Mouse (Mus musculus): ENCODE measurements around the gene Wfdc9.
"Not testable (repeated sequence)": the region's sequence is repeated elsewhere in the genome, so short reads cannot be mapped to it uniquely, and the experiment has no call there.

The Wfdc9 gene

DNA sequence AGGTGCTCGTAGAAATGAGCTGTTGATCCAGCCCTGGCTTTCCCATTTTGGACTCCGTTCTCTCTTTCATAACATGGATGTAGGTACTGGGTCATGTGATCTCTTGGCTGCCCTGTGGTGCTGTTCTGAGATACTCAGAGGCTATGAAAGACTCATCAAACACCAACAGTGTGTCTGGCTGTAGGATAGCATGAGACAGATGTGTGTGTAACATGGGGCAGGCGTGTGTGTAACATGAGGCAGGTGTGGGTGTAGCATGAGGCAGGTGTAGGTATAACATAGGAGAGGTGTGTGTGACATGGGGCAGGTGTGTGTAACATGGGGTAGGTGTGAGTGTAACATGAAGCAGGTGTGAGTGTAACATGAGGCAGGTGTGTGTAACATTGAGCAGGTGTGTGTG lies 41.0 kb downstream of the Wfdc9 start:
- DNase-seq = no peak

DNA sequence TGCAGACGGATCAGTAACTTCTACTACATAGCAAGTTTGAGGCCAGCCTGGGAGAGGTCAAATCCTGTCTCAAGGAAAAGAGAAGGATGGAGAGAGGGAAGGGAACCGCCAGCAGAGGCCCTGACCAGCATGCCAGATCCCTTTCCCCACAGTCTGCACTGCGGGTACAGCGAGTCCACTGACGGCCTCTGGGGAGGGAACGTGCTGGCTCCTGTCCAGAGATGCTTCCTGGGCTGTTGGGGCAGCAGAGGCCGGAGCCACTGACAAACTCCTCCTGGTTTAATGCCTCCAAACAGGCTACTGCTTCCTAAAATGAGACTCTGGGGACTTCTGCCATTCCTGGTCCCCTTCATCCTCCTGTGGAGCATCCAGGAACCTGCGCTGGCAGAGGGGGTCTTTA lies 42.9 kb downstream of the Wfdc9 start, which contains the start of the genes Wfdc6b and Wfdc8:
Gene Wfdc6b, plus strand, starts transcription at position 52 of the 400 bp plus-strand sequence.
Gene Wfdc8, minus strand, starts transcription at position 156 of the 400 bp plus-strand sequence.
- not testable (repeated sequence) for DNase-seq

DNA sequence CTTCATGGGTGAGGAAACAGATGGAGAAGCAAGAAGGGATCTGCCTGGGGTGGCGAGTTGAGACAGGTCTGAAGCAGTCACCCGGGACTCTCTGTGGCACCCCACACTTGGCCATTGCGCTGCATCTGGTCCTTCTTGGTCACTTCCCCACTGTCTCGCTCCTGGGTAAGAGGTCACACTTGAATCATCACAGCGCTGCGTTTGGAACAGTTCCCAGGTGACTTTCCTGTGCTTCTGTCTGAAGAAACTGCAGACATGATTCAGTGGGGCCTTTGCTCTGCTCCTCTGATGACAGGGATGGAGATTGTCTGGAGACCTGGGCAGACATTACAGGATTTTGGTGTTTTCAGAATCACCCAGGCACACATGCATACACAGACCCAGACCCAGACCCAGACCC lies 47.6 kb downstream of the Wfdc9 start:
- no peak for DNase-seq

- DNase-seq = no peak
Observed at GRCm38 (mm10) chr2:164604411-164604810, 52.0 kb downstream of the Wfdc9 start.

- no peak for DNase-seq
Observed at GRCm38 (mm10) chr2:164603482-164603881, 52.9 kb downstream of the Wfdc9 start.

DNA sequence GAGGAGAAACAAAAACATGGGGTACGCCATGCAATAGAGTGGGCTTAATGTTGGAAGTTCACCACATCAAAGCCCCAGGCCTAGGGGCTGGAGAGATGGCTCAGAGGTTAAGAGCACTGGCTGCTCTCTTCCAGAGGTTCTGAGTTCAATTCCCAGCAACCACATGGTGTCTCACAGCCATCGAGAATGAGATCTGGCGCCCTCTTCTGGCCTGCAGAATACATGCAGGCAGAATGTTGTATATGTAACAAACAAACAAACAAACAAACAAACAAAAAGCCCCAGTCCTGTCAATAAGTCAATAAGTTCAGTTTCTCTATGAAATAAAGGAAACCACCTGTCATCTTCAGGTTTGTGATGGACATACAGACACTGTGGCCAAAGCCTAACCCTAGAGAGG lies 56.2 kb downstream of the Wfdc9 start:
- DNase-seq = no peak
